Mouse (Mus musculus) erythroid progenitor cell, adult 5-6 weeks (primary cell): Measurements from ENCODE around the gene Nos1ap. TPM values are rescaled to one million over a fixed set of nuclear protein-coding genes. Genes with fewer than 3 reads are reported as not detected.

Experiments
- ATAC-seq: replicated peaks from 2 replicates; pipeline ENCODE4 v1.8.0; 2016; ENCODE audit warnings: moderate number of reproducible peaks, mild to moderate bottlenecking, moderate TSS enrichment, inconsistent platforms; ENCODE audit not compliant: poor library complexity, low FRiP score, severe bottlenecking
- total RNA-seq, 2 experiments: library from RNA; stranded (forward) in 1 of 2; stranded (reverse) in 1 of 2; fragments of 150-400 nt in 1 of 2; fragments of 186-747, 209-891 nt in 1 of 2; gene quantifications; 2 replicates each; pipeline versions ENCODE4 v1.2.3 to v1.2.4; 2015 to 2017; ENCODE audit warnings: low replicate concordance in 2 of 2

The Nos1ap gene
- total RNA-seq, 2 experiments from 2014 or later: 38.1 to 76.5 TPM

DNA sequence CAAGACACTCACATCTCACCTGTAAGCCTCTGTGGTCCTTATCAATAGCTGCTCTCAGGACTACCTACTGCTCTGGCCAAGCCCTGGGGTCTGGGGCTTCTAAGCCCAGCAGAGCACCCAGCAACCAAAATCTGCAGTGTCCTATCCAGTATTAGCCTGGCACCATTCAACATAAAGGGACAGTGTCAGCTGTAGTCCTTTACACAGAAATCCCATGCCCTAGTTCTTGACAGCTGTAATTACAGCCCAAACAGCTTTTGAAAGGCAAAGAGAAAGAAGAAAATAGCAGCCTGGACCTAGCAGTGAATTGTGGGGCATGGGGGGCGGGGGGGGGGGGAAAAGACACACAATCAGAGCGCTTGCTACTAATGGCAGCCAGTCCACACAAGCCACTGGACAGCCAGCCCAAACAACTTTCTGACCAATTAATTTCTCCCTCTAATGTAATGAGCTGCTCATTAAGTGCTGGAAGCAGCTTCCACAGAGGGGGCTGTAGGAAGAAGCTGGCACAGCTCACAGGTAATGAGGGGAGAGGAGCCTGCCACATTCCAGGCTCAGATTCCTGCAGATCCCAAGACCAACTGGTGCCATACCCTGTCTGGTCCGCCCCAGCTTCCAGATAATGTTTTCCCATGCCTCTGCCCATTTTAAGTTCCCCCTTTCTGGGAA is 77.1 kb downstream of the Nos1ap start:
- ATAC-seq: no peak

DNA sequence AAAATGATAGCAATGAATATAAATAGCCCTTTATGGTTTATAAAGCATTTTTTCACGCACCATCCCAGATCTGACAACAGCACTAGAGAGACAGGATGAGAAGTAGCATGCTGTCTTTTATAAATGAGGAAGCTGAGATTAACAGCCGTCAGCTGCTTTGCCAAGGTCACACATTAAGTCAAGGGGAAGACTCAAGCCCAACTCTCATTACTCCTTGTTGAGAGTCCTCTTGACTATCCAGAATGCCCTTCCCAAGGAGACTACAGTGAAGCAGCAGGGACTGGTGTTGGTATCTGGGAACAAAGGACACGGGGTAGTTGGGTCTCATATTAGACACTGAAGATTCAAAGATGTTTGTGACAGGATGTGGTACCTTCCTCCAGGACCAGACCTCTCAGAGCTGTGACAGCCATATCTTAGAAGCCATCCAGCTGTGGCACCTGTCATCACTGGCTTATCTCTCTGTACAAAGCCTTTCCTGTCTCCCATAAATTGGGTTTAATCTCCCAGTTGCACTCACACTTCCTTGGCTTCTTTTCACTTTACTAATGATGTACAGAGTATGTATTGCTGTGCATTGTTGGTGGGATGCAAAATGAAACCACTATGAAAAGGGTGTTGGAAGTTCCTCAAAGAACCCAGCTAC is 78.9 kb downstream of the Nos1ap start:
- 0 out of 2 replicates have a peak, but pooled peaks have one; percentile 34 for ATAC-seq

DNA sequence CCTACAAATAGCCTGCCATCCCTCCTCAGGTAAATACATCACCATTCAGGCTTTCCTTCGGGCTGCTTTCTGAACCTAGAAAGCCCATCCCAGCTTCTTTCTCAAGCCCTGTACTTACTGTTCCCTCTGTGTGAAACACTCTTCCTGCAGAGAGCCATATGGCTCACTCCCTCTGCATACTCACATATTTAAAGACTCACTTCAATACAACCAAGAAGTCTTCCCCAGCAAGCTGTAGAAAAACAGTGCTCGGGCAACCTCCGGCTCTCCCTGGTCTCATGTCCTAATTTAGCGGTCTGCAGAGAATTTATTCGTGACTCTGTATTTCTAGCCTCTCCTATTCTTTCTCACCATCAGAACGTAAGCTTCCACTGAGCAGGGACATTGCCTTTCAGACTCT is 83.4 kb downstream of the Nos1ap start:
- ATAC-seq: no peak

DNA sequence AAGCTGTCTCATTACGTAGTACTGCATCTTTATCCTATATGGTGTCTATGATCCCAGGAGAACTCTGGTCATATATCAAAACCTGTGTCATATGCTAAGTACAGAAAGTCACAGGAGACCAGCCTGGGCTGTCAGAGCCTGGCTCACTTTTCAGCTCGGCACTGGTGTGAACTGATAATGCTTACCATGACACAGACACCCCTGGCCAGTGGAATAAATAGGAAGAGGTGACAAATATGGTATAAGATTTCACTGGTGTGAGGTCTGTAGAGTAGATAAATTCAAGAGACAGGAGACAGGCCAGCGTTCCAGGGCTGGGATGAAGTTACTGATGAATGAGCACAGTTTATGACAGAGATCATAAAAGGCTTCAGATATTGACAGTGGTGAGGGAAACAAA is 84.6 kb downstream of the Nos1ap start:
- ATAC-seq: no peak

DNA sequence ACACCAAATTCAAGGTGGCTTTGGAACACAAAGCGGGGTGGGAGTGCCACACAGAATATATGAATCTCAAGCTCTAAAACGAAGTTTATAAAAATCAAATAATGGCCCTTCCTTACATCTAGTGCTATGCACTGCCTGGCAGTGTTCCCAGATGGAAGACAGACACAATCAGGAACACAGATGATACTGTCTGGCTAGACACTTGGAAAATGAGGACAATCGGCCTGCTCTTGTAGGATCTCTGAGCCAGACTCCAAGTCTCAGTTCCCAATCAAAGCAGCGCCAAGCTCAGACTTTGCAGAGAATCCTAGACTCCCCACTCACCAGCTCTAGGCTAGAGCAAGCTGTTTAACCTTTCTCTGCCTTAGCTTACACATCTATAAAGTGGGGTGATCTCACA is 85.3 kb downstream of the Nos1ap start:
- no peak for ATAC-seq

DNA sequence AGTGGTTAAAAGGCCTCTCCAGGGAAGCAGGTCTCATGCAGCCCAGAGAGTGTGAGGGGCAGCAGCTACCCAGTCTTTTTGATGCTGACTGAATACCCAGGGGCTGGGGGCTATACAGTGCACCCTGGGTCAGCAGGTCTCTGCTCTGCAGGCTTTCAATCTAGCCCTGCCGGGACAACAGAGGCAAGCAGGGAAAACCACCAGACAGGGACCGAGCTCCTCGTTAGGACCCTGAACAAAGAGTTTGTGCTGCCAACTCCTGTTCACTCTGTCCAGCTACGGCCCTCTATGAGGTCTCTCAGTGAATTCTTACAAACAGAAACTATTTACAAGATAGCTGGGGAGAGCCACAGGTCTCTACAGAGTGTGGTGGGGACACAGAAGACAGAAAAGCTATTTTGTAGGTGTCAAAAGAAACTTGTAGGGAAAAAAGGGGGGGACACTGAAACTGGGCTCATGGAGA is 86.4 kb downstream of the Nos1ap start:
- ATAC-seq: no peak

DNA sequence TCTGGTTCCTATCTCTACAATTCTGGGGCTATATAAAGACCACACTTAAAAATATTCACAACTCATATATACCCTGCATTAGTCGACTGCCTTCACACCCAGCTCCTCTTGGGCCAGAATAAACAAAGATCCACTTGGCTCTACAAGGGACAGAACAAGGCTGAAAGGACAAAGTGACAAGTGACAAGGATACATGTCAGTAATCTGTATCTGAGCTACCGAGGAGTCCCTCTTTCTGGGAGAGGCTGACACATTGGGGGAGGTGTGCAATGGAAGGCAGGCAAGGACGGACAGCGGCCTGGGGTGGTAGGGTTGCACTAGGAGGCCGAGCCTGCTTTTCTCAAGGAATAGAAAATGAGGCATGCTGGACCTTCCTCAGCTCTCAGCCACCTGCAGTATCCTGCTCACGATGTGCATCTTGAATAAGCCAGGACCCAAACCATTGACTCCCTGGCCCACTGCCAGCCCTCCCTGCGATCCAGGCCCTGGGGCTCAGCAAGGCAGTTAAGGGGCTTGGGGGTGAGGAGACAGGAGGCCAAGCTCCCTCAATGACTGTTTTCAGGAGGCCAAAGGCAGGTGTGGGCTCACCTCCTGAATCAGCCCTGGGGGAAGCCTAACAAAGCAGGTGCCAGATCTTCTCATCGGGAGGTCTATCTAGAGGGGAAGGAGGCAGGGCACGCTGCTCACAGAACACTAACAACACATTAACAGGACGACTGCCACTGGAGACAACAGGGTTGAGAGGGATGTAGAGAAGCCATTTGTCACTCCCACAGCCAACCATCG is 87.0 kb downstream of the Nos1ap start:
- ATAC-seq: no peak

DNA sequence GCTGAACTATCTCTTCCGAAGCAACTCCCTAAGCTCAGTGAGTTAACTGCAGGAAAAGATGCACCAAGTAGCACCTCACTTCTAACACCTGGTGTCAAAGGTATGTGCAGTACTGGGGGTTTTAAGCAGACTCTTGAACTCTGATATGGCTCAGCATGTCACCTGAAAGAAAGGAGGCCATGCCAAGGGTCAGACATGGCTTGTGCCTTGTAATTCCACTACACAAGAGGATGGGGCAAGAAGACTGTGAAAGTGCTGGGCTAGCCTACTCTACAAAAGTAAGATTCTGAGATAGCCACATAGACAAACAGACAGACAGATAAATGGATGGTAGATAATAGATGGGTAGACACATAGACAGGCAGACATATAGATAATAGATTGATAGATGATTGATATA is 87.7 kb downstream of the Nos1ap start:
- ATAC-seq: no peak

DNA sequence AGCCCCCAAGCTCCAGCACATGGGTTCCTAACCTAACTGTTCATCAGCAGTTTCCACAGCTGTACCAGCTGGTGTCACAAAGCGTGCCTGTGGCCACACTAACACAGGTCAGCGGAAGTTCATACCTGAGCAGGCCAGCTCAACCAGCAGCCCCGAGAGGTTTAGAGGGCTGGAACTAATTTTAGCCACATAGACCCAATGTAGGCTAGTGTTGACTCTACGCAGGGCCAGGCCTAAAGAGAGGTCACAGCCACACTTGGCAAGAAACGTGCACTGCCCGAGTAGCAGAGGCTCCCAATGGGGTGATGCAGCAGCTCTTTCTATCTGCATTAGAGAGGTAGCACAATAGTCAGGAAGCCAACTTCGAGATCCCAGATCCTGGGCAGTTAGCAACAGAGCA is 88.1 kb downstream of the Nos1ap start:
- ATAC-seq: no peak

DNA sequence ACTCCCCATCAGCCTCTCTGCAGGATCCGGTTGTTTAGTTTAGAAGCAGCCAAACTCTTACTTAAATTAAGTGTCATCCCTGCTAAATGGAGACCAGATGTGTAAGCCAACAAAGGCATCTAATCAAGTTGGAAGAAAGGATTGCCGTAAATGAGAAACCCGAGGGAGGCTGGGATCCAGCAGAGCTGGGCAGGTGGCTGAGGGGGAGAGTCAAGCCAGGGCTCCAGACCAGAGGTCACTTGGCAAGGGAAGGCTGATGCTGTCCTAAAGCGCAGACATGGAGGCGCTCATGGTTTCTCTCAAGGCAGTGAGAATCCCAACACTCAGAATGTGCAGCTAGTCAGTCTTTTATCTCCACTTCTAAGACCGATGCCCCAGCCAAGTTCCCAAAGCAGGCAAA is 89.8 kb downstream of the Nos1ap start:
- ATAC-seq: no peak

DNA sequence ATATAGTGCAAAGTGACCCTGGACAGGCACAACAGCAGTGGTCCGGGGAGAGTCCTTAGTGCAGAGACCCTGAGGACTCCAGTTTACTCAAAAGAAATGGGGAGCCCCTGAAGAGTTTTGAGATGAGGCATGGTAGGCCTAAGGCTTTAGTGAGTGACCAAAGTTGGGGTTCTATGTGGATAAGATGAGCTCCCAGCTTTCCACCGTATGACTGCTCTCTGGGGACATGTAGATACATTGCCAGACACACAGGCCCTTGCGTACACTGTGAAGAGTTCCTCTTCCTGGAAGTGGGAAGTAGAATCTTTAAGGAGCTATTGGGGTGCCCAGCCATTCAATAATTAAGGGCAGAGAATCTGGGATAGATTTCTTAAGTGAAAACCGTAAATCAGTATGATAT is 90.2 kb downstream of the Nos1ap start:
- ATAC-seq: no peak

DNA sequence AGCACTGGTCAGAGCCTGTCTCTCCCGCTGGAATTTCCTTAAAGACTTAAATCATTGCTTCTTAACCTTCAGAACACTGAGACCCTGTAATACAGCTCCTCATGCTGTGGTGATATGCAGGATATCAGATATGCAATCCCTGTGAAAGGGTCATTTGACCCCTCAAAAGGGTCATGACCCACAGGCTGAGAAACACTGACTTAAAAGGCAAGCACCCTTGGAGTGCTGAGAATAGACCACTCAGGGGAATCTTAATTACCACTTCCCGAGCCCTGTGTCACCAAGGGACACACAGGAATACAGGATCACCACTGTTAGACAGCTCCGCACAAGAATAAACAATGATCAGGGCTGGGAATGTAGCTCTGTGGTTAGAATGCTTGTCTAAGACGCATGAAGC is 91.0 kb downstream of the Nos1ap start:
- no peak for ATAC-seq

DNA sequence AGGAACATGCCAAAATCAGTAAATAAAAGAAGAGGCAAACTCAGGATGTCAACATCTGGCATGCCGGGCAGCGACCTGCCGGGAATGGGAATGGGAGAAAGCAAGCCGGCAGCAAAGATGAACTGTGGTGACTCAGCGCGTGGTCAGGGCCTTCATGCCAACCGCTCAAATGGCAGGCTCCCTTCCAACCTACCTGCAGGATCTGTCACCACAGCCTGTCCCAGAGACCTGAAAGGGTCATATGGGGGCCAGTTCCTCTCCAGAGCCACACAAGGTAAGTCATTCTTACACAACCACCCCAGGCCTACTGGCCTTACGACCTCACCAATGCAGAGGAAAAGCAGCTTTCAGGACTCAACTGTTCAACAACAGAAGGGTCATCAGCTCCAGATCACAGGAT is 93.4 kb downstream of the Nos1ap start:
- no peak for ATAC-seq

DNA sequence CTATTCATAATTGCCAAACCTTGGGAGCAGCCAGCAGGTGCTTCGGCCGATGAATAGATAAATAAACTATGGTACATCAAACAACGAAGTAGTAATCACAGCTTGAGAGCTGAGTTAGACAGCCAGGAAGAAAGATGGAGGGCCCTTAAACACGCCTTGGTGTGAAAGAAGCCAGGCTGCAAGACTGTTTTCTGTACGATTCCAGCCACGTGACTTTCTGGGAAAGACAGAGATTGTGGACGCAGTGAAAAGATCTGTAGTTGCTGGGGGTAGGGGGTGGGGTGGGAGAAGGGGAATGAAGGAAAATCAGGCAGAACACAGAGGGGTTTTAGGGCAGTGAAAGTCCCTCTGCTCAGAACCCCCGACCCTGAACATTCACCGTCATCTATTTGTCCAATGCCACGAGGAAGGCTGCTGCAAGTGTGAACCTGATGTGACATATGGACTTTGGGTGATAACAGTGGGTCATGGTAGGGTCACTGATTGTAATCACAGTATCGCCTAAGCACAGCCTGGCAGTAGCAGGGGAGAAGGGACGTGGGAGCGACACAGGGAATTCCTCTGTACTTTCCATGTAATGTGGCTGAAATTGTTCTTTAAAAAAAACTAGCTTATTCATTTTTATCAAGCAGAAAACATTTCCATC is 94.0 kb downstream of the Nos1ap start:
- ATAC-seq: no peak

DNA sequence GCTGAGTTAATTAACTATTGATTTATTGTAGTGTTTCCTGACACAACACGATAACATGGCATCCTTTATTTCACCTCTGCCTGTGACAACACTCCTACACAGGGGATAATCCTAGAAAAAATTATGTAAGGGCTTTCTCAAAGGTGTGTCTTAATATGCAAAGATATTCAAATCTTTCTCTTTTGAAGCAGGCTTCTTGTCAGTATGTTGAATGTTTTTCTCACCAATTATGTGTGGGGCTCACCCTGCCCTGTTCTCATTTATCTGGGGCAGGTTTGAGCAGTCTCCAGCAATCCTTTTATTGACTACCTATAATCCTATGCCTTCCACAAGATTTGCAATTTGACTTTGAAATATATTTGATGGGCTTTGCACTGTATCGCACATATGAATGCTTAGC is 97.1 kb downstream of the Nos1ap start:
- ATAC-seq: no peak

DNA sequence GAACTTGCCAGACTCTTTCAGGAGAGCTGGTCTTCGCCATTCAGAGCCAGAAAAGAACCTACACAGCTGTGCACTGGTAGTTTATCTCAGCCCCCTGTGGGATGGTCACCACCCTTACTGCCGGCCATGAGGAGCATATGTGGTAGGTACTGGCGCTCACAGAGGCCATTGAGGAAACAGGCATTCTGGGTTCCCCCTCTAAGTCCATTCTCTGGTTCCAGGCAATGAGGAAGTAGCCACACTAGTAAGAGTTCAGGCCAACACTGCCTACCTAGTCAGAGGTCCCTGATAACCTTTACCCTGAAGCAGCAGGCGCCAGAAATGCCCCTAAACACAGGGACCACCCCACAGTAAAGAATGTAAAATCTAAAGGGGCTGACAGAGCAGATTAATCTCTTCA is 97.6 kb downstream of the Nos1ap start:
- ATAC-seq: no peak

DNA sequence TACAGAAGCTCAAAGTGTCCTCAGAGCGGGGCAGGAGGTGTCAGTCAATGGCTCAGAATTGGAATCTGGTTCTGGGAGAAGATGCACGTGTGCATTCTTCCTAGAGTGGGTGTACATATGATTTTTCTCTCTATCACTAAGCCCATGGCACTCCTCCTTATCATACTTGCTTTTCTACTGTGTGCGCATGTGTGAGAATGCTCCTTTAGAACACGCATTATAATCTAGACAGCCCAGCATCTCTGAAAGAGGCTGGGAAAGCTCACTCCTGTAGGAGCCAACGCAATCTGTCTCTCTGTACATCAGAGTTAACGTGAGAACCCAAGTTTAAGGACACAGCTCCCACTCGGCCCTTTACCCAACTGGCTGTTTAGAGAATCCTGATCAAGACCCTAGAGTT is 99.7 kb downstream of the Nos1ap start:
- ATAC-seq: no peak

DNA sequence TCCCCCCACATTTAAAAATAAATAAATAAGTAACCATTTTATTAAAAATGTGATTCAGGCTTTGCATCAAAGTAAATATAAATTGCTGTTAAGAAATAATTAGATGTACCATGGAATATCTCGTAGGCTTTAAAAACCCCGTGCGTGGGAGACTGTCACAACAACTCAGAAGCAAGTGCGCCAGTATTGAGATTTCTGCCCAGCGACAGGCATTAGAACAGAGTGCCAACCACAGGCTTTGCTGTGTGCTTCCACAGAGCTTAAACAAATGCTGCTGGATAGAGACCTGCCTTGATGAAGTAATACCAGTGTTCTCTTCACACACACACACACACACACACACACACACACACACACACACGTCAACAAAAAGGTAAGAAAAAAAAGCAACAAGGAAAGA is 100.2 kb downstream of the Nos1ap start:
- no peak for ATAC-seq

DNA sequence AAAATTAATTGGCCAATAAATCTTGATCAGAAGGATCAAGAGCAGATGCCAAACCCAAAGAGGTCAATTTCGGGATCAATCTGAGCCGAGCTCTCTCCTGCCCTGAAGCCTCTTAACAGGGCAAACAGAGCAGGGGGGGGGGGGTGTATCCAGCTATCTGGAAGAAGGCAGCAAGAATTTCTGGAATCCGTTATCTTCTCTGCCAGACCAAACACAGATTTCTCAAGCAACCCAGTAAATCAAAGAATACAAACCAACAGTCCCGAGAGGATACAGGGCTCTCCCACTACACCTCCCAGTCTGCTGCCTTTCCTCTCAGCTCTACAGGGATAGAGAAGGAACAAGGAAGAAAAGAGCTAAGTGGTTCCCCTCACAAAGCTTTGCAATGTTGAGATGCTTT is 104.5 kb downstream of the Nos1ap start:
- ATAC-seq: no peak

DNA sequence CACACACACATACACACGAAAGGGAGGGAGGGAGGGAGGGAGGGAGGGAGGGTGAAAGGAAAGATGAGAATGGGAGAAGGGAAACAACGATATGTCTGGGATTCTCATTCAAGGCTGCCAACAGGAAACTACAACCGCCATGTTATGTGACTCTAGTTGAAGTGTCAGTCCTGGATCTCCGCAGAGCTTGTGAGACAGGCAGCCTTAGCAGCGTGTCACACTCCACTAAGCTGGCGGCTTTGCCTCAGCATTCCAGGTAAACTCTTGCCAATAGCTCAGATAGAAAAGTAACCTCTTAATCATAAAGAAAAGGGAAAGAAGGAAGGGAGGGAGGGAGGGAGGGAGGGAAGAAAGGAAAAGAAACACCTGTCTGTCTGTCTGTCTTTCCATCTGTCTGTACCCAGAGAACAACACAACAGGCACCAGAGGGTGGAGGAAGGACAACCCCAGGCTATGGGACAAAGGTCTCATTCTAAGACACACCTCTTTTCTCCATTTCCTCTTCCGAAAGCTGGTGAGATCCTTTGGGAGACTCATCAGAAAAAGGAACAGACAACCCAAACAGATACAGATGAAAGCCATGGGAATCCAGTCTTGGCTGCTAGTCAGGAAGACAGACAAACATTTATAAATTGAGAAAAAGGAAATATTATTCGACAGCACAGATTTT is 107.3 kb downstream of the Nos1ap start:
- no peak for ATAC-seq
